Mouse (Mus musculus): ENCODE measurements at regions not wholly inside any gene's neighbourhood (a gene's known extent, or its start where the extent isn't known, plus 50 kb on each side); places are given as distances from the start of the nearest gene placed in this dataset.

GRCm38 (mm10) chr14:15061966-15062860 lies 259.0 kb downstream of the Nek10 start:
- no peaks in the 10 kb centered on the region for H3K9me3 ChIP-seq (replicated peaks)
- H3K27ac ChIP-seq (replicated peaks), result no peak overlapping the region
- no peak overlapping the region for H3K9ac ChIP-seq
- H3K27me3 ChIP-seq, result no peaks in the 10 kb centered on the region
- H3K4me2 ChIP-seq (replicated peaks), result no peak overlapping the region
- H3K36me3 ChIP-seq, result no peaks in the 10 kb centered on the region
- peak; percentile 54 for ATAC-seq (ENCODE audit: insufficient number of reproducible peaks, low FRiP score, low TSS enrichment, low read depth)
- 0 out of 2 replicates have a peak, but pooled peaks cover 3% of the 10 kb centered on the region for H3K4me1 ChIP-seq
- H3K4me3 ChIP-seq (replicated peaks), result no peak overlapping the region
- WGBS, result 47% methylated on average over 5 of the region's 5 CpGs

- WGBS, result 32% methylated on average over 4 of the region's 4 CpGs
- no peak for ATAC-seq (ENCODE audit: insufficient number of reproducible peaks, low FRiP score, low TSS enrichment, low read depth)
These were observed 259.7 kb downstream of the Nek10 start for GRCm38 (mm10) chr14:15062861-15063418.

GRCm38 (mm10) chr14:15064991-15065525 lies 261.8 kb downstream of the Nek10 start:
- H3K4me1 ChIP-seq, result 0 out of 2 replicates have a peak, but pooled peaks cover 3% of the 10 kb centered on the region
- H3K27ac ChIP-seq (replicated peaks), result no peak overlapping the region
- no peak for ATAC-seq (ENCODE audit: insufficient number of reproducible peaks, low FRiP score, low TSS enrichment, low read depth)
- no peaks in the 10 kb centered on the region for H3K36me3 ChIP-seq
- H3K4me3 ChIP-seq (replicated peaks), result no peak overlapping the region
- H3K9ac ChIP-seq, result no peak overlapping the region
- no peaks in the 10 kb centered on the region for H3K27me3 ChIP-seq
- no peaks in the 10 kb centered on the region for H3K9me3 ChIP-seq (replicated peaks)
- WGBS, result 42% methylated on average over 5 of the region's 5 CpGs
- H3K4me2 ChIP-seq (replicated peaks), result no peak overlapping the region

More at GRCm38 (mm10) chr14:15062861-15063418, 259.7 kb downstream of the Nek10 start:
- Histone ChIP-seq H3K4me2 (replicated peaks) (no peak overlapping the region), H3K4me3 (replicated peaks) (no peak overlapping the region), H3K27me3 (no peaks in the 10 kb centered on the region), H3K4me1 (0 out of 2 replicates have a peak, but pooled peaks cover 3% of the 10 kb centered on the region), H3K36me3 (no peaks in the 10 kb centered on the region), H3K27ac (replicated peaks) (no peak overlapping the region), H3K9ac (no peak overlapping the region), H3K9me3 (replicated peaks) (no peaks in the 10 kb centered on the region)

GRCm38 (mm10) chr14:15075877-15076276 lies 272.7 kb downstream of the Nek10 start:
- Histone ChIP-seq H3K4me2 (replicated peaks) (no peak overlapping the region), H3K4me3 (replicated peaks) (no peak overlapping the region), H3K27ac (replicated peaks) (no peak overlapping the region), H3K4me1 (no peaks in the 10 kb centered on the region), H3K9ac (no peak overlapping the region), H3K27me3 (no peaks in the 10 kb centered on the region), H3K36me3 (no peaks in the 10 kb centered on the region), H3K9me3 (replicated peaks) (no peaks in the 10 kb centered on the region)
- WGBS, result 26% methylated on average over 3 of the region's 3 CpGs
- ATAC-seq (ENCODE audit: insufficient number of reproducible peaks, low FRiP score, low TSS enrichment, low read depth), result no peak

- Histone ChIP-seq H3K27me3 (no peaks in the 10 kb centered on the region), H3K27ac (replicated peaks) (no peak overlapping the region), H3K36me3 (no peaks in the 10 kb centered on the region), H3K4me2 (replicated peaks) (no peak overlapping the region), H3K9ac (no peak overlapping the region), H3K4me1 (no peaks in the 10 kb centered on the region), H3K9me3 (replicated peaks) (no peaks in the 10 kb centered on the region), H3K4me3 (replicated peaks) (no peak overlapping the region)
- ATAC-seq (ENCODE audit: insufficient number of reproducible peaks, low FRiP score, low TSS enrichment, low read depth), result 0 out of 2 replicates have a peak, but pooled peaks have one; percentile 43
- 49% methylated on average over 2 of the region's 2 CpGs for WGBS
These were observed 279.7 kb downstream of the Nek10 start for GRCm38 (mm10) chr14:15082889-15083288.

- H3K27ac ChIP-seq (replicated peaks), result no peak overlapping the region
- 54% methylated on average over 1 of the region's 1 CpGs for WGBS
- no peaks in the 10 kb centered on the region for H3K36me3 ChIP-seq
- ATAC-seq (ENCODE audit: insufficient number of reproducible peaks, low FRiP score, low TSS enrichment, low read depth), result no peak
- no peak overlapping the region for H3K4me2 ChIP-seq (replicated peaks)
- H3K9me3 ChIP-seq (replicated peaks), result no peaks in the 10 kb centered on the region
- H3K4me3 ChIP-seq (replicated peaks), result no peak overlapping the region
- H3K9ac ChIP-seq, result no peak overlapping the region
- H3K27me3 ChIP-seq, result no peaks in the 10 kb centered on the region
- H3K4me1 ChIP-seq, result no peaks in the 10 kb centered on the region
These were observed 280.6 kb downstream of the Nek10 start for GRCm38 (mm10) chr14:15083812-15084211.

GRCm38 (mm10) chr14:15087061-15087460 lies 283.8 kb downstream of the Nek10 start:
- H3K4me2 ChIP-seq (replicated peaks), result no peak overlapping the region
- H3K4me1 ChIP-seq, result no peaks in the 10 kb centered on the region
- 37% methylated on average over 5 of the region's 5 CpGs for WGBS
- no peaks in the 10 kb centered on the region for H3K27me3 ChIP-seq
- no peaks in the 10 kb centered on the region for H3K9me3 ChIP-seq (replicated peaks)
- H3K4me3 ChIP-seq (replicated peaks), result no peak overlapping the region
- no peak overlapping the region for H3K27ac ChIP-seq (replicated peaks)
- H3K9ac ChIP-seq, result no peak overlapping the region
- no peak for ATAC-seq (ENCODE audit: insufficient number of reproducible peaks, low FRiP score, low TSS enrichment, low read depth)
- H3K36me3 ChIP-seq, result no peaks in the 10 kb centered on the region

- Histone ChIP-seq H3K27ac (replicated peaks) (no peak overlapping the region), H3K27me3 (no peaks in the 10 kb centered on the region), H3K9ac (no peak overlapping the region), H3K4me2 (replicated peaks) (no peak overlapping the region), H3K9me3 (replicated peaks) (no peaks in the 10 kb centered on the region), H3K4me1 (no peaks in the 10 kb centered on the region), H3K36me3 (no peaks in the 10 kb centered on the region), H3K4me3 (replicated peaks) (no peak overlapping the region)
- ATAC-seq (ENCODE audit: insufficient number of reproducible peaks, low FRiP score, low TSS enrichment, low read depth), result no peak
- 44% methylated on average over 1 of the region's 1 CpGs for WGBS
These were observed 293.6 kb downstream of the Nek10 start for GRCm38 (mm10) chr14:15096865-15097264.

- no peak for ATAC-seq (ENCODE audit: insufficient number of reproducible peaks, low FRiP score, low TSS enrichment, low read depth)
- Histone ChIP-seq H3K27me3 (no peaks in the 10 kb centered on the region), H3K27ac (replicated peaks) (no peak overlapping the region), H3K9ac (no peak overlapping the region), H3K4me3 (replicated peaks) (no peak overlapping the region), H3K4me2 (replicated peaks) (no peak overlapping the region), H3K36me3 (no peaks in the 10 kb centered on the region), H3K9me3 (replicated peaks) (no peaks in the 10 kb centered on the region), H3K4me1 (no peaks in the 10 kb centered on the region)
These were observed 296.7 kb downstream of the Nek10 start for GRCm38 (mm10) chr14:15099909-15100308.

- Histone ChIP-seq H3K9me3 (replicated peaks) (no peaks in the 10 kb centered on the region), H3K4me3 (replicated peaks) (no peak overlapping the region), H3K36me3 (no peaks in the 10 kb centered on the region), H3K9ac (no peak overlapping the region), H3K4me2 (replicated peaks) (no peak overlapping the region), H3K27ac (replicated peaks) (no peak overlapping the region), H3K4me1 (no peaks in the 10 kb centered on the region), H3K27me3 (no peaks in the 10 kb centered on the region)
- no peak for ATAC-seq (ENCODE audit: insufficient number of reproducible peaks, low FRiP score, low TSS enrichment, low read depth)
- 44% methylated on average over 2 of the region's 2 CpGs for WGBS
These were observed 304.6 kb downstream of the Nek10 start for GRCm38 (mm10) chr14:15107795-15108321.

GRCm38 (mm10) chr14:15119745-15120144 lies 316.5 kb downstream of the Nek10 start:
- Histone ChIP-seq H3K36me3 (no peaks in the 10 kb centered on the region), H3K9me3 (replicated peaks) (no peaks in the 10 kb centered on the region), H3K9ac (no peak overlapping the region), H3K27me3 (no peaks in the 10 kb centered on the region), H3K4me2 (replicated peaks) (no peak overlapping the region), H3K27ac (replicated peaks) (no peak overlapping the region), H3K4me1 (no peaks in the 10 kb centered on the region), H3K4me3 (replicated peaks) (no peak overlapping the region)
- ATAC-seq (ENCODE audit: insufficient number of reproducible peaks, low FRiP score, low TSS enrichment, low read depth), result no peak
- WGBS, result 54% methylated on average over 2 of the region's 2 CpGs
